Mouse (Mus musculus): ENCODE measurements around the gene D330020A13Rik. TPM values are rescaled to one million over a fixed set of nuclear protein-coding genes. Genes with fewer than 3 reads are reported as not detected.

Gene D330020A13Rik
- total and polyA plus RNA-seq, 3 experiments, result not detected

- DNase-seq (ENCODE audit: low read depth, low spot score), result no peak
- no peaks in the 10 kb centered on the region for H3K4me1 ChIP-seq (ENCODE audit: control insufficient read depth in 1 of 2, insufficient read depth in 2 of 2, low read length in 2 of 2)
- no peaks in the 10 kb centered on the region for H3K36me3 ChIP-seq (ENCODE audit: control insufficient read depth in 1 of 2, insufficient read depth in 2 of 2, low read length in 2 of 2)
- H3K79me2 ChIP-seq (ENCODE audit: control insufficient read depth, insufficient read depth, low read length, poor library complexity), result no peaks in the 10 kb centered on the region
- H3K4me3 ChIP-seq (ENCODE audit: control insufficient read depth in 1 of 2, insufficient read depth in 1 of 2, low read depth in 2 of 2, low read length in 2 of 2), result no peak overlapping the region
- TF ChIP-seq POLR2AphosphoS5 (IDR thresholded peaks at IDR 0.05; ENCODE audit: borderline replicate concordance, low read depth, low read length) (no peak), RCOR1 (IDR thresholded peaks at IDR 0.05; ENCODE audit: low read depth, low read length) (no peak), JUND (IDR thresholded peaks at IDR 0.05; ENCODE audit: low read depth, low read length) (no peak), NRF1 (IDR thresholded peaks at IDR 0.05; ENCODE audit: insufficient read depth, low read depth, low read length, poor library complexity, severe bottlenecking) (no peak), TCF12 (IDR thresholded peaks at IDR 0.05; ENCODE audit: low read depth, low read length) (no peak), MAX (IDR thresholded peaks at IDR 0.05; ENCODE audit: low read length) (no peak), ETS1 (IDR thresholded peaks at IDR 0.05; ENCODE audit: low read depth, low read length) (no peak), USF1 (IDR thresholded peaks at IDR 0.05; ENCODE audit: low read depth, low read length) (no peak), MAZ (IDR thresholded peaks at IDR 0.05; ENCODE audit: low read depth, low read length) (no peak), GATA1 (IDR thresholded peaks at IDR 0.05; ENCODE audit: low read depth, low read length) (no peak), TAL1 (IDR thresholded peaks at IDR 0.05; ENCODE audit: low read length) (no peak), CHD1 (IDR thresholded peaks at IDR 0.05; ENCODE audit: low read depth, low read length) (no peak), POLR2A (IDR thresholded peaks at IDR 0.05; ENCODE audit: control insufficient read depth in 1 of 2, insufficient read depth in 1 of 2, low read depth in 1 of 2, low read length in 2 of 2, poor library complexity in 1 of 2) (no peak)
- peaks cover 6 to 8% of the 10 kb centered on the region in 2 experiments for H3K27me3 ChIP-seq (ENCODE audit: control insufficient read depth in 1 of 2, insufficient read depth in 2 of 2, low read length in 2 of 2)
- H3K27ac ChIP-seq (ENCODE audit: control insufficient read depth, low read depth, low read length), result no peak overlapping the region
- no peak overlapping the region for H3K9ac ChIP-seq (ENCODE audit: control insufficient read depth, low read depth, low read length, poor library complexity, severe bottlenecking)
- no peaks in the 10 kb centered on the region for H3K9me3 ChIP-seq (replicated peaks; ENCODE audit: insufficient read depth, low read length)
Measured at GRCm38 (mm10) chr6:120291396-120292009, 2.7 kb upstream of the D330020A13Rik start.

- no peaks in the 10 kb centered on the region for H3K36me3 ChIP-seq (ENCODE audit: control insufficient read depth in 1 of 2, insufficient read depth in 2 of 2, low read length in 2 of 2)
Measured at GRCm38 (mm10) chr6:120294785-120295133, 595 bp downstream of the D330020A13Rik start.

More at GRCm38 (mm10) chr6:120294785-120295133, 595 bp downstream of the D330020A13Rik start:
- TF ChIP-seq BHLHE40 (IDR thresholded peaks at IDR 0.05; ENCODE audit: borderline replicate concordance, low read depth, low read length), result no peak
- TF ChIP-seq ZNF384 (IDR thresholded peaks at IDR 0.05; ENCODE audit: low read depth, low read length), result no peak
- TF ChIP-seq ETS1 (IDR thresholded peaks at IDR 0.05; ENCODE audit: low read depth, low read length), result no peak
- TF ChIP-seq ZKSCAN1 (IDR thresholded peaks at IDR 0.05; ENCODE audit: low read depth, low read length), result no peak
- TF ChIP-seq USF1 (IDR thresholded peaks at IDR 0.05; ENCODE audit: low read depth, low read length), result no peak
- no peak for TF ChIP-seq GATA1 (IDR thresholded peaks at IDR 0.05; ENCODE audit: low read depth, low read length)
- no peak for TF ChIP-seq POLR2AphosphoS5 (IDR thresholded peaks at IDR 0.05; ENCODE audit: borderline replicate concordance, low read depth, low read length)
- no peak for TF ChIP-seq MYB (IDR thresholded peaks at IDR 0.05; ENCODE audit: low read depth, low read length)
- TF ChIP-seq CHD1 (IDR thresholded peaks at IDR 0.05; ENCODE audit: low read depth, low read length), result no peak
- no peak for TF ChIP-seq NRF1 (IDR thresholded peaks at IDR 0.05; ENCODE audit: insufficient read depth, low read depth, low read length, poor library complexity, severe bottlenecking)
- Histone ChIP-seq H3K9ac (ENCODE audit: control insufficient read depth, low read depth, low read length, poor library complexity, severe bottlenecking) (no peak overlapping the region), H3K27ac (ENCODE audit: control insufficient read depth, low read depth, low read length) (no peak overlapping the region), H3K79me2 (ENCODE audit: control insufficient read depth, insufficient read depth, low read length, poor library complexity) (no peaks in the 10 kb centered on the region), H3K27me3 (ENCODE audit: control insufficient read depth in 1 of 2, insufficient read depth in 2 of 2, low read length in 2 of 2) (peaks cover 0 to 2% of the 10 kb centered on the region in 2 experiments; a peak in 2 of 4 replicates), H3K9me3 (replicated peaks; ENCODE audit: insufficient read depth, low read length) (no peaks in the 10 kb centered on the region), H3K4me1 (ENCODE audit: control insufficient read depth in 1 of 2, insufficient read depth in 2 of 2, low read length in 2 of 2) (no peaks in the 10 kb centered on the region), H3K4me3 (ENCODE audit: control insufficient read depth in 1 of 2, insufficient read depth in 1 of 2, low read depth in 2 of 2, low read length in 2 of 2) (no peak overlapping the region)
- DNase-seq (ENCODE audit: low read depth, low spot score), result no peak

Measured in MEL (cell line).